In genomic region chr7:30859635-30860402, GRCm38 (mm10) we compare ENCODE assay signal across 8 mouse cellular contexts. TPM values are rescaled to one million over a fixed set of nuclear protein-coding genes. Genes with fewer than 3 reads are reported as not detected.
DNase-seq lines count a peak whose midpoint lies in the region; ATAC-seq and TF ChIP-seq lines count a peak whose summit lies in the region.

No protein-coding gene starts in this region.

- H3K4me3 ChIP-seq in kidney, adult 2 months (ENCODE audit: insufficient read depth, low read depth, low read length), result peak overlapping the region; percentile 4; the same call in 1 of the 2 replicates
- peak overlapping the region; percentile 29 for H3K4me3 ChIP-seq in limb, embryonic 13.5 days
- H3K4me3 ChIP-seq in midbrain, embryonic 15.5 days, result peak overlapping the region; percentile 30
- no peak overlapping the region for H3K4me3 ChIP-seq in stomach, postnatal 0 days (ENCODE audit: low read depth, low read length)

- no peak for TF ChIP-seq POLR2A in kidney, adult 2 months (IDR thresholded peaks at IDR 0.05; ENCODE audit: low read depth, low read length)

- peak; percentile 72; the same call in 1 of the 2 replicates for ATAC-seq in limb, embryonic 13.5 days (ENCODE audit: low FRiP score, low read depth)
- ATAC-seq in midbrain, embryonic 15.5 days (replicated peaks), result peak; percentile 72
- ATAC-seq in stomach, postnatal 0 days (ENCODE audit: low FRiP score, low TSS enrichment), result peak; percentile 33

- H3K4me2 ChIP-seq in limb, embryonic 13.5 days (replicated peaks), result peak overlapping the region; percentile 57
- H3K4me2 ChIP-seq in midbrain, embryonic 15.5 days, result peak overlapping the region; percentile 52
- H3K4me2 ChIP-seq in stomach, postnatal 0 days (replicated peaks; ENCODE audit: low read depth), result peak overlapping the region; percentile 40

- TF ChIP-seq CTCF in kidney, adult 2 months (conservative IDR thresholded peaks at IDR 0.05; ENCODE audit: insufficient read depth, insufficient read length, low read depth, low read length), result peak; percentile 78
- TF ChIP-seq CTCF in stomach, postnatal 0 days (IDR thresholded peaks at IDR 0.05; ENCODE audit: low read depth), result peak; percentile 82

- H3K27me3 ChIP-seq in kidney, adult 2 months (replicated peaks; ENCODE audit: control insufficient read depth, insufficient read depth, low read length), result no peaks in the 10 kb centered on the region
- peaks cover 12% of the 10 kb centered on the region; the same call in 1 of the 2 replicates for H3K27me3 ChIP-seq in limb, embryonic 13.5 days
- no peaks in the 10 kb centered on the region for H3K27me3 ChIP-seq in midbrain, embryonic 15.5 days (replicated peaks)
- no peaks in the 10 kb centered on the region for H3K27me3 ChIP-seq in stomach, postnatal 0 days (ENCODE audit: control insufficient read depth, insufficient read depth, low read length)

- 9% methylated on average over 14 of the region's 16 CpGs for WGBS in kidney, adult 2 months
- WGBS in limb, embryonic 13.5 days, result 12% methylated on average over 13 of the region's 16 CpGs
- WGBS in midbrain, embryonic 15.5 days, result 8% methylated on average over 15 of the region's 16 CpGs
- WGBS in stomach, postnatal 0 days, result 11% methylated on average over 15 of the region's 16 CpGs

- H3K27ac ChIP-seq in kidney, adult 2 months (ENCODE audit: insufficient read depth, low read depth, low read length), result no peak overlapping the region
- H3K27ac ChIP-seq in limb, embryonic 13.5 days, result no peak overlapping the region
- H3K27ac ChIP-seq in midbrain, embryonic 15.5 days, result no peak overlapping the region
- H3K27ac ChIP-seq in stomach, postnatal 0 days (replicated peaks), result no peak overlapping the region

- H3K9me3 ChIP-seq in limb, embryonic 13.5 days, result no peaks in the 10 kb centered on the region
- H3K9me3 ChIP-seq in midbrain, embryonic 15.5 days, result no peaks in the 10 kb centered on the region
- no peaks in the 10 kb centered on the region for H3K9me3 ChIP-seq in stomach, postnatal 0 days (ENCODE audit: control insufficient read depth, low read length)

- H3K36me3 ChIP-seq in kidney, adult 2 months (ENCODE audit: control insufficient read depth, insufficient read depth, low read length), result no peaks in the 10 kb centered on the region
- H3K36me3 ChIP-seq in limb, embryonic 13.5 days, result no peaks in the 10 kb centered on the region
- H3K36me3 ChIP-seq in midbrain, embryonic 15.5 days (replicated peaks), result no peaks in the 10 kb centered on the region
- no peaks in the 10 kb centered on the region for H3K36me3 ChIP-seq in stomach, postnatal 0 days (ENCODE audit: control insufficient read depth, insufficient read depth, low read length)

- no peak for TF ChIP-seq EP300 in stomach, postnatal 0 days (optimal IDR thresholded peaks at IDR 0.05)

- peak; percentile 51 for DNase-seq in kidney, adult 18-20 months
- no peak for DNase-seq in kidney, adult 11 months
- DNase-seq in cerebellum, adult 9-10 months, result peak; percentile 32
- peak; percentile 27 to 43 for DNase-seq in frontal cortex, postnatal 25 days (ENCODE audit: low spot score in 2 of 2)
- peak; percentile 44 for DNase-seq in kidney, adult 2 months
- DNase-seq in stomach, postnatal 0 days (ENCODE audit: low spot score), result peak; percentile 75

- H3K4me1 ChIP-seq in kidney, adult 2 months (ENCODE audit: control insufficient read depth, insufficient read depth, low read length), result no peaks in the 10 kb centered on the region
- no peaks in the 10 kb centered on the region for H3K4me1 ChIP-seq in limb, embryonic 13.5 days
- no peaks in the 10 kb centered on the region for H3K4me1 ChIP-seq in midbrain, embryonic 15.5 days
- H3K4me1 ChIP-seq in stomach, postnatal 0 days (replicated peaks; ENCODE audit: control insufficient read depth, insufficient read depth), result no peaks in the 10 kb centered on the region

- no peak overlapping the region for H3K9ac ChIP-seq in limb, embryonic 13.5 days
- H3K9ac ChIP-seq in midbrain, embryonic 15.5 days, result peak overlapping the region; percentile 6; the same call in 1 of the 2 replicates
- no peak overlapping the region for H3K9ac ChIP-seq in stomach, postnatal 0 days (ENCODE audit: low read length)

RNA-seq across cellular contexts. Expression of gene Ffar1, which starts 1.5 kb away (rescaled TPM):
- 0.03 and 0.48 TPM in 2 replicates for polyA plus RNA-seq in kidney, adult 2 months (2012; rRNA removed)
- not detected in 2 replicates for polyA plus RNA-seq in limb, embryonic 13.5 days (2015; fragmentation: Nextera tagmentation; extraction: Ambion mirVana)
- not detected in 2 replicates for polyA plus RNA-seq in midbrain, embryonic 15.5 days (2015; fragmentation: Nextera tagmentation; extraction: Ambion mirVana)
- 0.04 and 0.06 TPM in 2 replicates for polyA plus RNA-seq in stomach, postnatal 0 days (2015; fragmentation: Nextera tagmentation; extraction: Ambion mirVana)

RNA-seq across cellular contexts. Expression of gene Ffar3, which starts 3.8 kb away (rescaled TPM):
- 0.07 and 0.08 TPM in 2 replicates for polyA plus RNA-seq in kidney, adult 2 months (2012; rRNA removed)
- polyA plus RNA-seq in limb, embryonic 13.5 days (2015; fragmentation: Nextera tagmentation; extraction: Ambion mirVana), result not detected in 2 replicates
- polyA plus RNA-seq in midbrain, embryonic 15.5 days (2015; fragmentation: Nextera tagmentation; extraction: Ambion mirVana), result not detected in 2 replicates
- polyA plus RNA-seq in stomach, postnatal 0 days (2015; fragmentation: Nextera tagmentation; extraction: Ambion mirVana), result 0.22 and 0.30 TPM in 2 replicates

RNA-seq across cellular contexts. Expression of gene Cd22, which starts 20.3 kb away (rescaled TPM):
- 0.42 and 11.2 TPM in 2 replicates for polyA plus RNA-seq in kidney, adult 2 months (2012; rRNA removed)
- 0.09 and 0.32 TPM in 2 replicates for polyA plus RNA-seq in limb, embryonic 13.5 days (2015; fragmentation: Nextera tagmentation; extraction: Ambion mirVana)
- not detected in 2 replicates for polyA plus RNA-seq in midbrain, embryonic 15.5 days (2015; fragmentation: Nextera tagmentation; extraction: Ambion mirVana)
- 0.05 and 0.07 TPM in 2 replicates for polyA plus RNA-seq in stomach, postnatal 0 days (2015; fragmentation: Nextera tagmentation; extraction: Ambion mirVana)

RNA-seq across cellular contexts. Expression of gene Ffar2, which starts 36.2 kb away (rescaled TPM):
- polyA plus RNA-seq in kidney, adult 2 months (2012; rRNA removed), result 1.2 and 1.4 TPM in 2 replicates
- not detected in 2 replicates for polyA plus RNA-seq in limb, embryonic 13.5 days (2015; fragmentation: Nextera tagmentation; extraction: Ambion mirVana)
- not detected in 2 replicates for polyA plus RNA-seq in midbrain, embryonic 15.5 days (2015; fragmentation: Nextera tagmentation; extraction: Ambion mirVana)
- polyA plus RNA-seq in stomach, postnatal 0 days (2015; fragmentation: Nextera tagmentation; extraction: Ambion mirVana), result 1.7 TPM in 2 replicates

RNA-seq across cellular contexts. Expression of gene Mag, which starts 54.9 kb away (rescaled TPM):
- 0.71 and 0.94 TPM in 2 replicates for polyA plus RNA-seq in kidney, adult 2 months (2012; rRNA removed)
- 0.38 and 0.42 TPM in 2 replicates for polyA plus RNA-seq in limb, embryonic 13.5 days (2015; fragmentation: Nextera tagmentation; extraction: Ambion mirVana)
- 2.9 and 3.4 TPM in 2 replicates for polyA plus RNA-seq in midbrain, embryonic 15.5 days (2015; fragmentation: Nextera tagmentation; extraction: Ambion mirVana)
- 0.33 and 0.36 TPM in 2 replicates for polyA plus RNA-seq in stomach, postnatal 0 days (2015; fragmentation: Nextera tagmentation; extraction: Ambion mirVana)
